Mouse (Mus musculus) heart, postnatal 0 days (tissue): ENCODE data around the gene Pnpla8. TPM values are rescaled to one million over a fixed set of nuclear protein-coding genes. Genes with fewer than 3 reads are reported as not detected.
A peak's percentile ranks its signal among the peaks of the same experiment; 100 is the strongest.

Source experiments
- ATAC-seq: fragments of 200-750 bp; cut with Nextera tagmentation; 2 replicates; pipeline ENCODE4 v1.8.0; 2017; ENCODE audit warnings: low read depth, moderate number of reproducible peaks, moderate library complexity; ENCODE audit not compliant: insufficient read depth
- DNase-seq: peaks from one replicate; pipeline ENCODE4 v3.0.0-alpha.2; 2016; ENCODE audit warnings: low spot score
- H3K27ac ChIP-seq: fragments of 300-500 bp; sonication (generic); 2 replicates; pipeline ENCODE4 v1.5.1; 2014; ENCODE audit warnings: low read depth, mild to moderate bottlenecking
- H3K27me3 ChIP-seq: fragments of 300-500 bp; sonication (generic); 2 replicates; pipeline ENCODE4 v1.6.1; 2014; ENCODE audit warnings: low read length, mixed read lengths; ENCODE audit not compliant: control insufficient read depth, insufficient read depth
- H3K36me3 ChIP-seq: fragments of 300-500 bp; sonication (generic); replicated peaks from 2 replicates; pipeline ENCODE4 v1.6.1; 2014; ENCODE audit warnings: low read length, mixed read lengths; ENCODE audit not compliant: control insufficient read depth, insufficient read depth
- H3K4me1 ChIP-seq: fragments of 300-500 bp; sonication (generic); 2 replicates; pipeline ENCODE4 v1.6.1; 2014; ENCODE audit warnings: antibody characterized with exemption; ENCODE audit not compliant: control insufficient read depth, insufficient read depth
- H3K4me2 ChIP-seq: fragments of 300-500 bp; sonication (generic); 2 replicates; pipeline ENCODE4 v1.6.1; 2014; ENCODE audit warnings: low read depth, mild to moderate bottlenecking, low read length, moderate library complexity
- H3K4me3 ChIP-seq: fragments of 300-500 bp; sonication (generic); 2 replicates; pipeline ENCODE4 v1.5.1; 2014; ENCODE audit warnings: low read depth, low read length
- H3K9ac ChIP-seq: fragments of 300-500 bp; sonication (generic); replicated peaks from 2 replicates; pipeline ENCODE4 v1.6.1; 2014; ENCODE audit warnings: low read depth, low read length, mixed read lengths
- H3K9me3 ChIP-seq: fragments of 300-500 bp; sonication (generic); replicated peaks from 2 replicates; pipeline ENCODE4 v1.6.1; 2016; ENCODE audit warnings: low read length; ENCODE audit not compliant: control insufficient read depth
- CTCF ChIP-seq: IDR thresholded peaks from 2 replicates; pipeline ENCODE4 v1.5.1; 2016; ENCODE audit warnings: antibody characterized with exemption, control low read depth, low read depth
- EP300 ChIP-seq: IDR thresholded peaks from 2 replicates; pipeline ENCODE4 v1.6.1; 2016; ENCODE audit warnings: antibody characterized with exemption, low read depth
- WGBS: fragments of 180-500 bp; shearing (Covaris S2); extraction: QIAGEN DNeasy Blood & Tissue Kit; methylation state at CpG from one replicate; pipeline ENCODE4 v1.1.7; 2014; 5-methylcytosine and 5-hydroxymethylcytosine counted together
- polyA plus RNA-seq: library from polyadenylated mRNA; unstranded; fragments of >200 nt; fragmentation: Nextera tagmentation; extraction: Ambion mirVana; gene quantifications from 2 replicates; pipeline ENCODE4 v1.2.1, GENCODE M21; 2015
- total RNA-seq: library from RNA; depleted of rRNA; stranded (reverse); fragments of >200 nt; gene quantifications from 2 replicates; pipeline ENCODE4 v1.2.3, GENCODE M21; 2014; ENCODE audit warnings: low replicate concordance

The Pnpla8 gene
- total and polyA plus RNA-seq, 2 experiments from 2014 or later: 50.2 to 82.9 TPM

GRCm38 (mm10) chr12:44281534-44281933 is 60.4 kb downstream of the Pnpla8 start:
- 93% methylated on average over 3 of the region's 3 CpGs for WGBS
- H3K27ac ChIP-seq: no peak overlapping the region
- H3K27me3 ChIP-seq: no peaks in the 10 kb centered on the region
- TF ChIP-seq EP300 (no peak), CTCF (no peak)
- peaks cover 14% of the 10 kb centered on the region for H3K36me3 ChIP-seq
- ATAC-seq (no peak), DNase-seq (no peak)
- H3K4me2 ChIP-seq: no peak overlapping the region
- no peak overlapping the region for H3K9ac ChIP-seq
- H3K9me3 ChIP-seq: no peaks in the 10 kb centered on the region
- no peak overlapping the region for H3K4me3 ChIP-seq
- H3K4me1 ChIP-seq: no peaks in the 10 kb centered on the region

- peaks cover 27% of the 10 kb centered on the region for H3K36me3 ChIP-seq
- no peak for ATAC-seq
- H3K4me2 ChIP-seq: no peak overlapping the region
- H3K9me3 ChIP-seq: no peaks in the 10 kb centered on the region
- no peak overlapping the region for H3K27ac ChIP-seq
- no peaks in the 10 kb centered on the region for H3K4me1 ChIP-seq
- no peak overlapping the region for H3K9ac ChIP-seq
- DNase-seq: peak; percentile 16
- no peaks in the 10 kb centered on the region for H3K27me3 ChIP-seq
- whole genome bisulfite sequencing: 66% methylated on average over 9 of the region's 9 CpGs
- TF ChIP-seq EP300 (no peak), CTCF (no peak)
- no peak overlapping the region for H3K4me3 ChIP-seq
Observed at GRCm38 (mm10) chr12:44283378-44283777, 62.2 kb downstream of the Pnpla8 start.

- no peak overlapping the region for H3K4me2 ChIP-seq
- no peak overlapping the region for H3K27ac ChIP-seq
- DNase-seq (no peak), ATAC-seq (no peak)
- WGBS: 89% methylated on average over 8 of the region's 8 CpGs
- H3K4me1 ChIP-seq: no peaks in the 10 kb centered on the region
- H3K36me3 ChIP-seq: peaks cover 43% of the 10 kb centered on the region
- H3K27me3 ChIP-seq: no peaks in the 10 kb centered on the region
- no peak overlapping the region for H3K9ac ChIP-seq
- no peaks in the 10 kb centered on the region for H3K9me3 ChIP-seq
- no peak overlapping the region for H3K4me3 ChIP-seq
- TF ChIP-seq CTCF (no peak), EP300 (no peak)
Observed at GRCm38 (mm10) chr12:44286992-44287391, 65.8 kb downstream of the Pnpla8 start.

- H3K4me2 ChIP-seq: no peak overlapping the region
- TF ChIP-seq EP300 (no peak), CTCF (peak; percentile 75)
- no peaks in the 10 kb centered on the region for H3K4me1 ChIP-seq
- no peaks in the 10 kb centered on the region for H3K9me3 ChIP-seq
- ATAC-seq (no peak), DNase-seq (peak; percentile 55)
- no peak overlapping the region for H3K4me3 ChIP-seq
- H3K36me3 ChIP-seq: peaks cover 29% of the 10 kb centered on the region
- no peak overlapping the region for H3K27ac ChIP-seq
- H3K9ac ChIP-seq: no peak overlapping the region
- H3K27me3 ChIP-seq: no peaks in the 10 kb centered on the region
Observed at GRCm38 (mm10) chr12:44292281-44292680, 71.1 kb downstream of the Pnpla8 start.

GRCm38 (mm10) chr12:44300793-44301192 is 79.6 kb downstream of the Pnpla8 start:
- DNase-seq: no peak
- Histone ChIP-seq H3K9ac (no peak overlapping the region), H3K4me3 (no peak overlapping the region), H3K4me1 (no peaks in the 10 kb centered on the region), H3K36me3 (peaks cover 32% of the 10 kb centered on the region), H3K27me3 (no peaks in the 10 kb centered on the region), H3K4me2 (no peak overlapping the region), H3K9me3 (no peaks in the 10 kb centered on the region), H3K27ac (no peak overlapping the region)
- TF ChIP-seq EP300 (no peak), CTCF (no peak)
- ATAC-seq: no peak

GRCm38 (mm10) chr12:44304012-44304411 is 82.8 kb downstream of the Pnpla8 start:
- WGBS: 97% methylated on average over 1 of the region's 1 CpGs
- ATAC-seq (no peak), DNase-seq (no peak)
- Histone ChIP-seq H3K4me1 (no peaks in the 10 kb centered on the region), H3K9me3 (no peaks in the 10 kb centered on the region), H3K27me3 (no peaks in the 10 kb centered on the region), H3K4me3 (no peak overlapping the region), H3K4me2 (no peak overlapping the region), H3K9ac (no peak overlapping the region), H3K36me3 (peaks cover 40% of the 10 kb centered on the region), H3K27ac (no peak overlapping the region)
- no peak for TF ChIP-seq EP300
- TF ChIP-seq CTCF: no peak
